Mouse (Mus musculus) kidney, adult 2 months (tissue): ENCODE measurements around the gene Aldh3a2.

Experiments
- CTCF ChIP-seq: fragments of 200-500 bp; conservative IDR thresholded peaks from 2 replicates; pipeline ENCODE4 v1.5.1; 2011; ENCODE audit warnings: low read depth, mild to moderate bottlenecking, control low read depth, low read length, moderate library complexity, mixed read lengths; ENCODE audit not compliant: insufficient read depth, insufficient read length
- POLR2A ChIP-seq: fragments of 200-500 bp; IDR thresholded peaks from one replicate; pipeline ENCODE4 v1.6.1; 2011; ENCODE audit warnings: low read depth, low read length, control low read depth

DNA sequence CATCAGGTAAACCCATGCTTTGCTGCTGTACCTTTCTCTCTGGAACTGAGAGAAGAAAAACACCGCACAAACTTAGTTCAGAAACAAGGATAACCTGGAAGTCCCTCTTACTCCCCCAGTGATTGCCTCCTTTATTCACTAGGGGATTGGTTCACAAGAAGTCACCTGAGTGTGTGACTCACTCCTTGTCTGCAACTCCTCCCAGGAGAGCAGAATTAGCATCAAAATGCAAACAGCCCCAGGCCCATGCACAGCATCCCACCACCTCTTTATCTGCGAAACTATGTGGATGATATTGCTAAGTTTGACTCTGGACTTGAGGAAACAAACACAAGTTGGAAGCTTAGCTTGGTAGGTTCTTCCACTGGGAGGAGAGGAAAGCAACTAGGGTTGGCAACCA is 30.1 kb upstream of the Aldh3a2 start:
- no peak for TF ChIP-seq CTCF
- no peak for TF ChIP-seq POLR2A
